Mouse (Mus musculus): ENCODE data around the gene Btbd1. TPM values are rescaled to one million over a fixed set of nuclear protein-coding genes. Genes with fewer than 3 reads are reported as not detected.
A peak's percentile ranks its signal among the peaks of the same experiment; 100 is the strongest.

The Btbd1 gene
- total RNA-seq (2022), result 100 to 1,000 TPM; 148 to 159 (median 152) TPM

DNA sequence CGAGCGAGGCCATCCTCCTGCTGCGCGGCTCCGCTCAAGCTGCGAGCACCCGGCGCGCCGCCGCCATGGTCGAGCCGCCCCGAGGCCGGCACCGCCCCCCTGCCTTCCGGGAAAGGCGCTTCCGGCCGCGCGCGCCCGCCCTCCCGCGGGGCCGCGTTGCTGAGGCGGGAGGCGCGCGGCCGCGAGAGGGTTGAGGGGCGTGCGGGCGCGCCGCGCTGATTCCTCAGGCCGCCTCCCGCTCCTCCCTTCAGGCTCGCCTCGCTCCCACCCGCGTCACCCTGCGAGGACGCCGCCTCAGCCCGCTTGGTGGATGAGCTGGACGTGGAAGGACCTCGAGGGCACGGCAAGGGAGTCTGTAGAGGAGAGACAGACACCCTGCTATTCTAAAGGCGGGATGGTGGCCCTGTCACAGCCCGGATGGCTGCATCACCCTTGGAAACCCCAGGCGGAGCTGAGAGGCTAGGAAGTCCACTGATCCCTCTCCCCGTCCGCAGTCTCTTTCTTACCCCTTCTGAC is at the start of gene Btbd1:
Gene Btbd1 (minus strand): TSS at position 53 of the 516 bp plus-strand sequence.
- DNase-seq (ENCODE audit: low spot score in 2 of 2), result peak; percentile 65 to 77

- no peak for DNase-seq (ENCODE audit: low spot score in 2 of 2)
Observed at GRCm38 (mm10) chr7:81875372-81875771, 46.1 kb upstream of the Btbd1 start.

- DNase-seq (ENCODE audit: low spot score in 2 of 2), result no peak
Observed at GRCm38 (mm10) chr7:81874636-81875035, 45.4 kb upstream of the Btbd1 start.

- no peak for DNase-seq (ENCODE audit: low spot score in 2 of 2)
Observed at GRCm38 (mm10) chr7:81873807-81874206, 44.6 kb upstream of the Btbd1 start.

DNA sequence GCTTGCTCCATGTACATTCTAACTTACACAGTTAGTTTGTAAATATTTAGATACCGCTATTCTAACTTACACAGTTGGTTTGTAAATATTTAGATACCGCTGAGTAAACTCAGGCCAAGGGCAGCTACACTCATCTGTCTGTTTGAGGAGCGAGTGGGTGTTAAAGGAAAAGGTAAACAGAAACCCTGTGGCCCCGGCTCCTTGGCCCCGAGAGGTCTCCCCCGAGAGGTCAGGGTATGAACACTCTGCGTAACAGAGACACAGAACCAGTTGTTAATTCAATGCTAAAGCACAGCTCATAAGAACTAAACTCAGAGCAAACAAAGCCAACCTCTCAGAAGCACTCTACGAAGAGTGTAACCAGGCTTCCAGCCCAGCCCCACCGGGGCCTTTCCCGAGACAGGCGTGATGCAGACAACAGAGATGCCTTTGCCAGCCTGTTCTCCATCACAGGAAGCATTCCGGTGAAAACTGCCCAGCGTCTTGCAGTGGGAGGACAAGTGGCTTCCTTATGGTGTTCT is 43.3 kb upstream of the Btbd1 start:
- no peak for DNase-seq (ENCODE audit: low spot score in 2 of 2)

DNA sequence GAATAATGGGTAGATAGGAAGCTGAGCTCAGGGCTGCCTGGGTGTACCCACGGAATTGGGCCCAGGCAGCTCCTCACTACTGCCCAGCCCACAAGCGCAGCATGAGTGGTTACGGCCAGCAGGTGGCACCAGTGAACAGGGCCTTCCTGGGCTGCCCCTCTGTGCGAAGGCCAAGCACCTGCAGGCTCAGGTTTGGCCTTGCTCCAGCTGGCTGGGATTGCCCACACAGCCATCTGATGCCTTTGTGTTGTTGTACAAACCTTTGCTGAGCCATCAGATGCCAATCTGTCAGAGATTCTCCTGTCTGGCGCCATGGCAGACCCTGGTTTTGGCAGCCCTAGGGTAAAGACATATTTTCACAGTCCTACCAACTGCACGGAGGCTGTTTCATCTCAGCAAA is 38.9 kb upstream of the Btbd1 start:
- DNase-seq (ENCODE audit: low spot score in 2 of 2), result peak in 1 of 2 experiments; percentile 46

GRCm38 (mm10) chr7:81867231-81867930 is 38.1 kb upstream of the Btbd1 start:
- no peak for DNase-seq (ENCODE audit: low spot score in 2 of 2)

- DNase-seq (ENCODE audit: low spot score in 2 of 2), result no peak
Observed at GRCm38 (mm10) chr7:81865937-81866336, 36.7 kb upstream of the Btbd1 start.

- no peak for DNase-seq (ENCODE audit: low spot score in 2 of 2)
Observed at GRCm38 (mm10) chr7:81864552-81864951, 35.3 kb upstream of the Btbd1 start.

DNA sequence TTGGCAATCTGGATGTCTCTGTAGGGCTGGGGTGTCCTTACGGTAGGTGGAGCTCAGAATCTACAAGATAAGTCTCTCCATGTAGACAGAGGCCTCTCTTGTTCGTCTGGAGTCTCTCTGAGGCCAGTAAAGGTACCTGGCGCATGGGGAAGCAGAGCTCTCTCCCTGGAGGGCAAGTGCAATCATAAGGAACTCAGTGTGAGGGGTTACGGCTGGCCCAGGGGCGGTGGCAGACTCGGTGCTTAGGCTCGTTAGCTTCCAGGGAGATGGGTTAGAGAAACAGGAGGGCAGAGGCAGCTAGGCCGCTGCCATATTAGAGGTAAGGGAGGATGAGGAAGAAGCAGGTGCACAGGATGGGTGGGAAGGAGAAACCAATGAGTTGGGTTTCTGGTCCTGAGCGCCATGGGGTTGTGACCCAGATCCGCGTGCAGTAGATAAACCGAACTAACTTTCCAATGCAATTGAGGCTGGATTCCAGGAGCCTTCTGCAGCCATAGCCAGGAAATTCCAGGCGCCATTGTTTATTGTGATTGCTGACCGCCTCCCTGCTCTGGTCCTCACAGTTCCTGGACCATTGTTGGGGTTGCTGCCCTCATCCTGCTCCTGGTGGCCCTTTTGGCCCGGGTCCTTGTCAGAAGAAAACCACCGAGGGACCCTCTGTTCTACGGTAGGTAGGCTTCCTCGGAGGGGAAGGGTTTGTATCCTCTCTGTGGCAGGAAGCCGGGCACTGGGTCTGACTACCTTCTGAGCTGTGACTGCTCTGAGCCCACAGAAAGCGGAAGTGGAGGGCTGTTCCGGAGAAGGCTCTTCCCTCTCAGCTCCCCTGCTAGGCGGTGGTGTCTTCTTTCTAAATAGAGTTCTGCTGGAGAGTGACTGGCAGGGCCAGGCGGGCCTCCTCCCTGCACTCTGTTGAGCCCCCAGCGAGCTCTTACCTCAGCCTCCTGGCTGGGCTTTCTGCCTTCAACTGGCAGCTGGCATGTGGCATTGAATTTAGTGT is 33.7 kb upstream of the Btbd1 start:
- DNase-seq (ENCODE audit: low spot score in 2 of 2), result peak in 1 of 2 experiments; percentile 46

GRCm38 (mm10) chr7:81861921-81862320 is 32.7 kb upstream of the Btbd1 start:
- no peak for DNase-seq (ENCODE audit: low spot score in 2 of 2)

- no peak for DNase-seq (ENCODE audit: low spot score in 2 of 2)
Observed at GRCm38 (mm10) chr7:81861461-81861860, 32.2 kb upstream of the Btbd1 start.

- no peak for DNase-seq (ENCODE audit: low spot score in 2 of 2)
Observed at GRCm38 (mm10) chr7:81860996-81861395, 31.8 kb upstream of the Btbd1 start.

GRCm38 (mm10) chr7:81860071-81860470 is 30.8 kb upstream of the Btbd1 start:
- DNase-seq (ENCODE audit: low spot score in 2 of 2), result no peak

GRCm38 (mm10) chr7:81858968-81859721 is 29.9 kb upstream of the Btbd1 start, which contains the start of gene Tm6sf1:
Gene Tm6sf1, plus strand, starts transcription at chr7:81859001.
- no peak for DNase-seq (ENCODE audit: low spot score in 2 of 2)

DNA sequence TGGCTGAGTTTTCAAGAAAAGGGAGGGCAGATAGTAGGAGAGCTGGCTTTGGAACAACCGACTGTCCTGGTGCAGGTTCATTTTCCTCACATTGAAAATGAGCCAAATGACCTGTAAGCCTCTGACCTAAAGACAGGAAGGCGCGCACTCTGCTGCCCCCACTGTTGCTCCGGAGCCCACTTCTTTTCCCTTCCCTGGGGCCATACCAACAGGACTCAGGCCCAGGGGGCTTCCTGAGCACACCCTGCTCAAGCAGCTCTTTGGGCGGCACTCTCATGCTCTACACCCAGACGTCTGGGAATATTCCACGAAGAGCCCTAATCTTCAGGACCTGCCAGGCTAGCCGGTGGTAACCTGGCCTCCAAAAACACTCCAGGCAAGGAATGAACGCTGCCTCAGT is 29.0 kb upstream of the Btbd1 start:
- no peak for DNase-seq (ENCODE audit: low spot score in 2 of 2)

DNA sequence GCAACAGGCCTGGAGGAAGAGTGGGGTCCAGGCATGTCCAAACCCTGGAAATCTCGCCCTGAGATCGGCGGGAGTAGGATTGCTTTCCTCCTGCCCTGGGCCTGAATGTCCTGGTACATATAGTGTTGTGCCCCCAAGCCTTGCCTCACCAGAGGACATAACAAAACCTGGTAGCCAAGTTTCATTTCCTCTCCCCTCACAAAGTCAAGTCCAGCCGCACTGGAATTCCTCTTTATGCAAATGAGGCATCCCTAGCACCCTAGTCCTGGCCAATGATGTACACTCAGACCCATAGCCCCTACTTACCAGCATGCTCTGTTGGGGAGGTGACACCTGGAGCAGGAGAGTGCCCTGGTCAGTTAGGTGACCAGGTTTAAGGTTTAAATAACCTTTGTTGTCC is 27.0 kb upstream of the Btbd1 start:
- no peak for DNase-seq (ENCODE audit: low spot score in 2 of 2)

DNA sequence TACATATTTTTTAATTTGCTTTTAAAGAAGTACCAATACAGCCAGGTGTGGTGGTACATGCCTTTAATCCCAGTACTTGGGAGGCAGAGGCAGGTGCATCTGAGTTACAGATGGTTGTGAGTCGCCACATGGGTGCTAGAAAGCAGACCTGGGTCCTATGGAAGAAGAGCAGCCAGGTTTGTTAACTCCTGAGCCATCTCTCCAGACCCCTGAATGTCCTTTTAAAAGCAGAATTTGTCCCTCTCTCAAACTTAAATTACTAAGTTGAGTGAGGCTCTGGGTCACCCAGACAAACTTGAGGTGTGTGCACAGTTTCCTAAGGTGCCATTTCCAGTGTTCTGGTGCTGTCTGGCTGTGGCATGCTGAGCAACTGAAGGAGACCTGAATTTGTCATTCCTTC is 26.5 kb upstream of the Btbd1 start, which contains the start of gene Gm10160:
Gene Gm10160 (minus strand): TSS at position 101 of the 400 bp plus-strand sequence.
- no peak for DNase-seq (ENCODE audit: low spot score in 2 of 2)

DNA sequence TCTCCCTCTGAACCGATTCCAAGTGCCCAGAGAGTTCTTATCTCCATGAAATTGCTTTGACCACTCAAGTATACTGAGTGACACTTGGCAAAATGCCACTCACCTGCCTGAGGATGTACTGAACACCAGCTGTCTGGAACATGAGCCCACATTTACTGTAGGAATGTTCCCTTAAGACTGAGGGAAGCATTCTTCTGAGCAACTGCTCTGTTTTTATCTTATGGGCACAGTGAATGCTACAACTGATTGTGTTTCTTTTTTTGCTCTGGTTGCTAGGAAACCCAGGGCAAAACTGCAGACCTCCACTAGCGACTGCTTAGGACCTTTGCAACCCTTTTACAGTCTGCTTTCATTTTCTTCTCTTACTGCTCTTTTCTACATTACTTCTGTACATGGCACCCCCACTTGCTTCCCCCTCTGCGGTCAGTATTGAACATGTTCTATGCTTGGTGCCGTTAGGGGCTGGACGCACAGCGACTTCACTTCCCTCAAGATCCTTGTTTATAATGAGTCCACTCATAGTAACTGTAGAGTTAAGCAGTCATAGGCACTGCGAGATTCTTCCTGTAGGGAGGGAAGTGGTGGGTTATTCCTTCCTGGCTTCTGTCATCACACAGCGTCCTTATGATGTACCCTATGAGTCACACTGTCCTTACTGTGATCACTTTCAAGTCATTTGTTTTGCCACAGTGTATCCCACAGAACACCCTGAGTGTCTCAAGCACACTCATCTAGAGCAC is 25.5 kb upstream of the Btbd1 start:
- DNase-seq (ENCODE audit: low spot score in 2 of 2), result no peak

- no peak for DNase-seq (ENCODE audit: low spot score in 2 of 2)
Observed at GRCm38 (mm10) chr7:81851706-81852105, 22.5 kb upstream of the Btbd1 start.

Measured in gastrocnemius, adult 8-10 months (tissue).